Mouse (Mus musculus): ENCODE data around the gene Vav1.
"Not testable (repeated sequence)": the region's sequence is repeated elsewhere in the genome, so short reads cannot be mapped to it uniquely, and the experiment has no call there.

Vav1 gene

GRCm38 (mm10) chr17:57279591-57280224 is 808 bp downstream of the Vav1 start:
- no peak for DNase-seq (ENCODE audit: low read depth, low spot score)

GRCm38 (mm10) chr17:57280411-57280810 is 1.5 kb downstream of the Vav1 start:
- DNase-seq (ENCODE audit: low read depth, low spot score): no peak

GRCm38 (mm10) chr17:57283906-57284305 is 5.0 kb downstream of the Vav1 start:
- DNase-seq (ENCODE audit: low read depth, low spot score): no peak

- no peak for DNase-seq (ENCODE audit: low read depth, low spot score)
Observed at GRCm38 (mm10) chr17:57285077-57285476, 6.2 kb downstream of the Vav1 start.

DNA sequence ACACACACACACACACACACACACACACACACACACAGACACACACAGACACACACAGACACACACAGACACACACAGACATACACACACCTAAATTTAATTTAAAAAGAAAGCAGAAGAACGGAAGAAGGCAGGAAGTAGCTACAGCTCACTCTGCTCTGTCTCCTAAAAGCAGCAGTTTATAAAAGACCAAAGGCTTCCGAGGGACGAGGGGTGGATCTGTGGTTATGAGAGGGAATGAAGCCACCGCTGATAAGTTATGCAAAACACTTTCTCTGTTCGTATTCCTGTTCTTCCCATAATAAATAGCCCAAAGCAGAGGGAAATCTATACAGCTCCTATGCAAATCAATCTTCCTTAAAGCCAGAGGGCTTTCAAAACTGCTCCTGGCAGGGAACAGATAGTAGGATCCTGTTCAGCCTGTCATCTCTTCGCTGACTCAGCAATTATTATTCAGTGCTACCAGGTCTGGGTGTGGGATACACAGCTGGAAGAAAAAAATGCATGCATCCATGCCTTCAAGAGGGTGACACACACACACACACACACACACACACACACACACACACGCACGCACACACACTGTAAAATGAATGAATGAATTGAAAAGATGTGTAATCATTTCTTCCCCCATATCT is 7.9 kb downstream of the Vav1 start:
- no peak for DNase-seq (ENCODE audit: low read depth, low spot score)

DNA sequence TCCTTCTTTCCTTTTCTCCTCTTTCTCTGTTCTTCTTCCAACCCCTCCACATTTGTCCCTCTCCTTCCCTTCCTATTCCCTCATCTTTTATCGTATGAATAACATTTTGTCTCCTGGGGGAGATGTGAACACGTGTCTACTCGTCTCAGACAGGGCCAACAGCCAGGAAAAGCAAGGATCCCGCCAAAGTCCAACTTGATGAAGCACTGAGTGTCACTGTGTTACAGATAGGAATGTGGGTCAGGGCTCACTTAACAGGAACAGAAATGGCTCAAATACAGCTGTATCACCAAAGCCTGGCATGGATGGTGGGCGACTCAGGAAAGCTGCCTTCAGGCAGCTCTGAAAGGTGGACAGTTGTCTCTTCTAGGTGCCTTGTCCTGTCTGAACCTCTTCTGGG is 10.4 kb downstream of the Vav1 start:
- DNase-seq (ENCODE audit: low read depth, low spot score): no peak

DNA sequence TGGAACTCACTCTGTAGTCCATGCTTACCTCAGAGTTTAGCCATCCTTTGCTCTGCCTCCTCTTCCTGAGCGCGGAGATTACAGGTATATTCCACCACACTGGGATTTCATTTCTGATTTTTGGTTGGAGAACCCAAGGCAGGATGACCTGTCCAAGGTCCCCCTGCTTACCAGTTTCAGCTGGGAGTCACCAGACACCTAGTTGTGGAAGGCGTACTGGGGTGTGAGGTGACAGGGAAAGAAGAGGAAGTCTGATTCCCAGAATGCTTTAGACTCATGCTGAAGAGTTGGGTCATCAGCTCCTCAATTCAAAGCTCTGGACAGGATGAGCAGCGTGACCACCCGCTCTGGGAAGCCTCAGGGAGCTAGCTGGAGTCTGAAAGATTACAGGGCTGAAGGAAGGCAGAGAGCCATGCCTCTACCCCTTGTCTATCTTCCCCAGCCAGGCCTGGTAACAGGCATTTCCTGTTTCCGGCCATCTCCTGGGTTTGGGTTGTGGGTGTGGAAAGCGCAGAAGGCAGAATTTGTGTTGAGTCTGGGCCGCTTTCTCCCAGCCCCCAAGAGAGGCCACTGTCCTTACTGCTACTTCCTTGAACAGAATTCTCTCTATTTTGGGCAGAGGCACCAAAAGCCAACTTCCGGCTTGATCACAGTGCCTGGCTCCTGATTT is 11.2 kb downstream of the Vav1 start:
- no peak for DNase-seq (ENCODE audit: low read depth, low spot score)

GRCm38 (mm10) chr17:57290671-57291055 is 11.8 kb downstream of the Vav1 start:
- no peak for DNase-seq (ENCODE audit: low read depth, low spot score)

DNA sequence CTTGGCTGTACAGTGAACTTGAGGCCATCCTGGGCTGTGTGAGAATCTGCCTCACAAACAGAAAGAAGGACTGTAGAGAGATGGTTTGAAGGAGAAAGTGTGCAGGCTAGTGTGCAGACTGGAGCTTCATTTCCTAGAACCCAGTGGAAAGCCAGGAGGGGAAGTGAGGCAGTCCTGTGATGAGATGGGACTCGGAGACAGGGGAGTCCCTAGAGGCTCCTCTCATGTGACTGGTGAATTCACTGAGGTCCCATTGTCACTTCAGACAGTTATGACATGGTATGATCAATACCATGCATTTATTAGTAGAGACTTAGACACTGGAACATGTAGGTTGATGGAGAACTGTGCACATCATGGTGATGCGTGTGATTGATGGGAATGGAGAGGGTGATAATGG is 13.4 kb downstream of the Vav1 start:
- no peak for DNase-seq (ENCODE audit: low read depth, low spot score)

- DNase-seq (ENCODE audit: low read depth, low spot score): no peak
Observed at GRCm38 (mm10) chr17:57292968-57293367, 14.1 kb downstream of the Vav1 start.

- DNase-seq (ENCODE audit: low read depth, low spot score): no peak
Observed at GRCm38 (mm10) chr17:57295935-57296334, 17.0 kb downstream of the Vav1 start.

DNA sequence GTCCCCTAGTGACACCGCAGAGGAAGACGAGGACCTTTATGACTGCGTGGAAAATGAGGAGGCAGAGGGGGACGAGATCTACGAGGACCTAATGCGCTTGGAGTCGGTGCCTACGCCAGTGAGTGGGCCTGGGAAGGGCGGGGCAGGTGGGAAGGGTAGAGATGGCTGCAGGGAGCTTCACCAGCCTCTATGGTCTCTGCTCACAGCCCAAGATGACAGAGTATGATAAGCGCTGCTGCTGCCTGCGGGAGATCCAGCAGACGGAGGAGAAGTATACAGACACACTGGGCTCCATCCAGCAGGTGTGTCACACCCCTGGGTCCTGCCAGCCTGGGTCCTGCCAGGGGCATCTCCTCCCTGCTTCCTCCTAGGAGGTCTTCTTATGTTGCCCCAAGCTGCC is 18.1 kb downstream of the Vav1 start:
- no peak for DNase-seq (ENCODE audit: low read depth, low spot score)

- DNase-seq (ENCODE audit: low read depth, low spot score): peak; percentile 22
Observed at GRCm38 (mm10) chr17:57305593-57305992, 26.7 kb downstream of the Vav1 start.

DNA sequence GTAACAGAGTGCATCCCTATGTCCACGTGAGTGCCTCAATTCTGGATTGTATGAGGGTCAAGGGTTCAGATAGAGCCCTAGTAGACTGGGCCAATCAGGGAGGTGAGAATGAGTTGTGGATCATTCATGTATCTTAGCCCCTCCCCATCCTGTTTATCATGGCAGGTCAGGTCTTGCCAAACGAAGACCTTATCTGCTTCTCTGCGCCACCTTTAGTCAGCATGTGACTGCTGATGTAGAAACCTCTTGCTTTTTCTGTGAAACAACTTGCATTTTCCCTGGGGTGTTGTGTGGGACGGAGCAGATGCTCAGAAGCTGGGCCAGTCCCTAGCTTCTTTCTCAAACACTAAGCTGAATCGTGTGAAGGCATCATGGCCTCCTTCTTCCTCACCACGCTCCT is 28.2 kb downstream of the Vav1 start:
- no peak for DNase-seq (ENCODE audit: low read depth, low spot score)

DNA sequence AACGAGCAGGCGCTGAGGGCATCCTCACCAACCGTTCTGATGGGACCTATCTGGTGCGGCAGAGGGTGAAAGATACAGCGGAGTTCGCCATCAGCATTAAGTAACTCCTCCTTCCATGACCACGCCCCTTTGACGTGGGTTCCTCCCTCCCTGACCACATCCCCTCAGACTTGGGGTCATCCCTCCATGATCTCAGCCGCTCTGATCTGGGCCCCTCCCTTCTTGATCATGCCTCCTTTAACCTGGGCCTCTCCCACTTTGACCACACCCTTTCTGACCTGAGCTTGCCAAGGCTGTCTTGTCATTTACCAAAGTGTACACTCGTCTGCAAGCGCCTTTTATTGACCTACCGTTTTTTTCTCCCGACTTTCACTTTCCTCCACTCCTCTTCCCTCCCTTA is 32.9 kb downstream of the Vav1 start:
- peak; percentile 81 for DNase-seq (ENCODE audit: low read depth, low spot score)

DNA sequence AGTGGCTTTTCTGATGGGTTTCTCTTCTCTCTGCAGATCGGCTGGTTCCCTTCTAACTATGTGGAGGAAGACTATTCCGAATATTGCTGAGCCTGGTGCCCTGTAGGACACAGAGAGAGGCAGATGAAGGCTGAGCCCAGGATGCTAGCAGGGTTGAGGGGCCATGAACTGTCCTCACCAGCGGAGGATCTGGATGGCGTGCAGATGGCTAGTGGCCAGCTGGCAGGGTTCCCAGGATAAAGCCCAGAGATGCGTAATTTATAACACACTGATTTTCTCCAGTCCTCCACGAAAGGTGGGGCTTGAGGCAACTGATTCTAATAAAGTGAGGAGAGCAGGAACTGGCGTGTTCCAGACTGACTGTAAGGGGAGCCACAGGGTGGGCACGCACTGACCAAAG is 48.7 kb downstream of the Vav1 start:
- DNase-seq (ENCODE audit: low read depth, low spot score): no peak

- no peak for DNase-seq (ENCODE audit: low read depth, low spot score)
Observed at GRCm38 (mm10) chr17:57328944-57329343, 50.0 kb downstream of the Vav1 start.

GRCm38 (mm10) chr17:57330993-57331392 is 52.1 kb downstream of the Vav1 start:
- no peak for DNase-seq (ENCODE audit: low read depth, low spot score)

- peak; percentile 50 for DNase-seq (ENCODE audit: low read depth, low spot score)
Observed at GRCm38 (mm10) chr17:57332241-57332640, 53.3 kb downstream of the Vav1 start.

GRCm38 (mm10) chr17:57334001-57334760 is 55.3 kb downstream of the Vav1 start:
- DNase-seq (ENCODE audit: low read depth, low spot score): no peak

DNA sequence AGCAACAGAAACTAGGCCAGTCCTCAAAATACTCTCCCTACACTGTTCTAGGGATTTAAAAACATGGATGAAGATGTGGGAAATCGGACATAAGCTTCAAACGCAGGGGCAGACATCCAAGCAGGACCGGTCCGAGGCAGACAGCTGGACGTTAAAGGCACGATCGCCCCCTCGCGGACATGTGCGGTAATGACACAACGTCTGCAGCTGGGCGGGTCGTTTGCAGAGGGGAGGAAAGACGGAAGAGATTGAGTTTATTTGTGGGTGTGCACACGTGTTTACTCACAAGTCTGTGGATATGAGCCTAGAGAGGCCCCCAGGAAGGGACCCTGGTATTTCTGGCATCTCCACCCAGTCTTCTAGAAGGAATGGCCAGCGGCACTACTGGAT is 55.9 kb downstream of the Vav1 start:
- DNase-seq (ENCODE audit: low read depth, low spot score): peak; percentile 82

- DNase-seq (ENCODE audit: low read depth, low spot score): not testable (repeated sequence)
Observed at GRCm38 (mm10) chr17:57335194-57335593, 56.3 kb downstream of the Vav1 start.
